Mouse (Mus musculus) c-Kit-negative CD71-positive TER-119-positive erythroid progenitor cells, embryonic 14.5 days (primary cell): ENCODE data around the gene Stambp.
A peak's percentile ranks its signal among the peaks of the same experiment; 100 is the strongest.

Experiments used
- DNase-seq: peaks from one replicate; pipeline ENCODE4 v3.0.0-alpha.2; 2013; ENCODE audit warnings: low read depth, low spot score

Stambp gene

DNA sequence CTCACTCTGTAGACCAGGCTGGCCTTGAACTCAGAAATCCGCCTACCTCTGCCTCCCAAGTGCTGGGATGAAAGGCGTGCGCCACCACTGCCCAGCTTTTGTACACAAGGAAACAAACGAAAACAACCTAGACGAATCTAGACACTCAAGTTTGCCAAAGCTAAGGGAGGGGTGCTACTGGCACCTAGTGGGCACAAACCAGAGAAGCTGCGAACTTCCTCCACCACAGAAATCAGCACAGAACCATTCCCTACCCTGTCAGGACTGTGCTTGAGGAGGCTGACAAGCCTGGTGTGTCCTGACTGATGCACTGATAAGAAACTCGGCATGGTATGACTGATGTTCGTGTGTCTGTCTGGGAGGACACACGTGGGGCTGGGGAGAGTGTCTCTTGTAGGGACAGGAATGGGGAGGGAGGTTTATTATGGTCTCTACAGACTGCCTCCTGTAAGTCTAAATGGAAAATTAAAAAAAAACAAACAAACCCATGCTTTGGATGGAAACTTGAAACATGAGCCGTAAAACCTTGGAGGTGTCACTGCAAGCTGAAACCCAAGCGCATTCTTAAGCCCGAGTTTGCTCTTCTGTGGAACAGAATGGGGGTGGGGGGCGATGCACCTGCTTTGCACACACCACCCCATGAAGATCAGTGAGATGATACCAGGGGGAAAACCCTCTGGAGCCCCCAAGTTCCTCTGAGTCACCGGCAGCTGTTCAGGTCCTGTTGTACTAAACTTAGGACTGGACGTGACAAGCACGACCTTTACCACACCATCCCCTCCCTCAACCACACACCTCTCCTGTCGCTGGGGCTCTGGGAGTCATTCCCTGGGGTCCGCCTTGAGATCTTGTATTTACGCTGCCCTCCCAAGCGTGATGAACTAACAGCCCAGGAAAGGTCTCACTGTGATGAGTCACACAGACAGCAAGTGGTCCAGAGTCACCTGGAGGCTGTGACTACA is 3.3 kb downstream of the Stambp start:
- DNase-seq: no peak

DNA sequence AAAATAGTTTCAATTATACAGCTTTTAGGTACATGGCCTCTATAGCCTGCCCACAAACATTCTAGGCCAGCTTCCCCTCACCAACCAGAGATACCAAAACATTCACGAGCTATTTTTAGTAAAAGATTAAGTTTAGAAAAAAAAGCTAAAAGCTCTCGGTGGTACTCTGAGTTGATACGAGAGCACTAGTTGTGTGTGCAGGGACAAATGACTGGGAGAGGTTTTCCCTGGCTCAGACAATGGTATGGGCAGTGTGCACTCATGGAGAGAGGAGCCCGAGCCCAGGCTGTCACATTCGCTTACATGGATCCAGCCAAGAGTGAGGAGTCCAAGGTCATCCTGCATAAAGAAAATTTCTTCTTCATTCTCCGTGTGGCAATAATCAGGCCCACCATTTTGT is 16.6 kb downstream of the Stambp start:
- DNase-seq: no peak

DNA sequence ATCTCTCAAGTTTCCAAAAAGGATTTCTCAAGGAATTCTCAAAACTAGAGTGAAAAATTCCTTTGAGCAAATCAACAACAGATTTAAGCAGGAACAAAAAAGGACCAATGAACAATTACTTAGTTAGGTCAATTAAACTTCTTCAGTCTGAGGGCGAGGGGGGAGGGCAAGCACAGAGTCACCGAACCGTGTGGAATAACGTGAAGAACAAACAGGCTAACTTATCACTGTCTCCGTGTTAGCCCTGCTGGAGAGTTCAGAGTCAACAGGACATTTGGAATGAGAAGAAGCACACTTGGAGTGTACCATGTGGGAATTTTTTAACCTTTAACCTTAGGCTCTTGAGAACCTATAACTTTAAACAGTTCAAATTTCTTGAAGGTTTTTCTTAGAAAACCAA is 24.2 kb downstream of the Stambp start:
- DNase-seq: no peak

DNA sequence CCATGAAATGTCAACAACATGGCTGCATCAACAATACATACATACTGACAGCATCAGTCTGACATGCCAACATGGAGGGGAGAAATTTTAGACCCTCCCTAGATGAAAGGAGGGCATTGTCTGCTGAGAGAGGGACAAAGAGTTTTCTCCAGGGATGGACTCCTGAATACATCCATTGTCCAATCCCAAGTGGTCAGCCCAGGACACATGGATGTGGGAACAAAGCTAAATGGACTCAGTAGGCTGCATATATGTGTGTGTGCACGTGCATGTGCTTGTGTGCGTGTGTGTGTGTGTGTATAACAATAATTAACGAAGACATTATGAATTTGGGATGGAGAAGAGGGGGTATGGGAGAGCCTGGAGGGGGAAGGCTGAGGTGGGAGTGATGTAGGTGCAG is 26.8 kb downstream of the Stambp start:
- no peak for DNase-seq

DNA sequence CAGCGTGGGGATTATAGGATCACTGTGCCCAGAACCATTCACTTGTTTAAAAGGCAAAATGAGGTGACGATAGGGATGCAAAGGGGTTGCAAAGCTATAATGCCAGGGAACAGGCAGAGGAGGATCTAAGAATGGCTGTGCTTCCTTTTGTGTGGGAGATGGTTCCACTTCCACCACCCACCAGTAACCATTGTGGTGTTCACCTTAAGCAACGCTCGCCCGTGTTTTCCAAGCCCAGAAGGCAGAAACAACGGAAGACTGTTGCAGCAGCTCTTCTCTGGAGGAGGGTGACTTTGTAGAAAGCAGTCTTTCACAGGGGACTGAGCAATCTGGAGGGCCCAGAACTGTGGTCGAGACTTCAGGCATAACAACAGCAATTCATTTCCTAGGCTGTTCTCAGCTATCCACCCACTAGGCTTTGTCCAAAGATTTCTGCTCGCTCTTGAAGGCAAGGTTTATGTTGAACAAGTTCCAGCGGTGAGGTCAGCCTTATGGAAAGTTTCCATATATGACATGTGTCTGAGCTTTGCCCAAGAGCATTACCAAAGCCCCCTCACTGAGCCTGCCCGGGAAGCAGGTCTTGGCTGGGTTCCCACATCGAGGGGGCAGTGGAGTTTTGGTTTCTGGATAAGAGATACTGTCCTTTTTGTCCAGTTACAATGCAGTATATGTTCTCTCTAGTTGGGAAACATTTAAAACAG is 30.6 kb downstream of the Stambp start:
- no peak for DNase-seq

DNA sequence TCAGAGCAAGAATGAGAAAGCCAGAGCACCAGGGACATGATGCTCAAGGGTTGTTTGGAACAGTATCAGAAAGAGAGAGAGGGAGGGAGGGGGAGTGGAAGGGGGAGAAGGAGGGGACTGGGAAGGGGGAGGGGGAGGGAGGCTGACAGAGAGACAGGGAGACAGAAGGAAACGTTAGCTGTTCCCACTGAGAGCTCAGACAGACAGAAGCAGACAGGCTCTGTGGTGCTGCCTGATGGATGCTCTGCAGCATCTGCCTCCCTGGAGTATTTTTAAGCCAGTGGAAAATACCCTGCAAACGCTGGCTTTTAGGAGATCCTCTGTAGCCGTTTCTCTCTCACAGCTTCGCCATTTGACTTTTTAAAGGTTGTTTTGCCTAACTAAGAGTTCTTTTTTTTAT is 32.5 kb downstream of the Stambp start:
- no peak for DNase-seq

DNA sequence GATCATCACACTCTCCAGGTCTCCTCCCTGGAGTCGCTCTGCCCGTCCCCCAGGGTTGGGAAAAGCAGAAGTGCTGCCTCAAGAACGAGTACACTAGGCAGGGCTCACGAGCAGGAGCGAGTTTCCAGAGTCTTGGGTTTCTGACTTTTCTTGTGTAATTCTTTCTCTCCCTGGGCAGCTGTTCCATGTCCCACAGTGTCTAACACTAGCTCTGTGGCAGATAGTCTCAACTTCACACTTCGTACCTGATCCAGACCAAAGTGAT is 35.8 kb downstream of the Stambp start:
- no peak for DNase-seq

DNA sequence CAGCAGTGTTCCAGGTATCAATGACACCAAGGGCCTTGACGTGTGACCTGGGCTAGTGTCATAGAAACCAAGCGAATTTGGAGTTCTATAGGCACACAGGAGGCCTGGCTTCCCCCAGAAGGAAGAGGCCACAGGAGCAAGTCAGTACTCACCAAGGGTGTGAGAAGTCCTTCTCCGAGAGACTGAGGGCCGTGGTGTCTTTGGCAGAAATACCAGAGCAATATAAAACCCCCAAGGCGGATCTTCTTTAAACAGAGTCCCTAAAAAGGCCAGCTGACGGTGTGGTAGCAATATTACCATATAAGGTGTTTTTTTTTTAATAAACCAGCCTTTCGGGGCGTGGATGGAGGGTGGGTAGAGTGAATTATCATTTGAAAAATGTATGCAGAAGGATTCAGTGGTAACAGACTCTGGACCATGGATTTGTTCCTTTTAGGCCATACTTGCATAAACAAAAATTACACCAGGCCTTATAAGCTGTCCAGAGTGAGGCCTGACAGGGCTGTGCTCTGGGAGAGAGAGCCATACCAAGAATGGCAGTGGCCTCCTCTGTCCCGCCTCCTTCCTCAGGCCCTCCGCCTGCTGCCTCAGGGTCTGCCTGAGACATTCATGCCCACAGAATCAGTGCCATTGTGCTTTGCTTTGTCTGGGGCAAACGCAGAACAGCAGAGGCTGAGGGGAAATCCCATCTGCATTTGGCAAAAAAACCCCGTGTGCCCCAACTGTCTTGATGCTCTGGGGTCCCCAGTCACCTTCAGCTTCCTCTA is 36.3 kb downstream of the Stambp start, which contains the start of gene Actg2:
Gene Actg2, minus strand, starts transcription at position 238 of the 767 bp plus-strand sequence.
- DNase-seq: no peak

DNA sequence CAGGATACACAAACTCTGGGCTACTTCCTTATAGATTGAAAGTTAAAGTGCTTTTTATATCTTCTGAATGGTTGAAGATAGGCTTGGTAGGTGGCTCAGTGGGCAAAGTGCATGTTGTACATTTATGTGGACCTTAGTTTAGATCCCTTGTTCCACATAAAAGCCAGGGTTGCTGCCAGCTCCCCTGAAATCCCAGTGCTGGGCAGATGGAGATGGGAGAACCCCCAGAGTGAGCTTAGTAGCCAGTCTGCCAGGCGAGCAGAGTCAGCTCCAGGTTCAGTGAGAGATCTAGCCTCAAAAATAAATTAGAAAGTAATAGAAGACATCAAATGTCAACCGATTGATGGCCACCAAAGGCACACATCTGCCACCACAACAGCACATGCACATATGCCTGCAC is 39.9 kb downstream of the Stambp start:
- no peak for DNase-seq

DNA sequence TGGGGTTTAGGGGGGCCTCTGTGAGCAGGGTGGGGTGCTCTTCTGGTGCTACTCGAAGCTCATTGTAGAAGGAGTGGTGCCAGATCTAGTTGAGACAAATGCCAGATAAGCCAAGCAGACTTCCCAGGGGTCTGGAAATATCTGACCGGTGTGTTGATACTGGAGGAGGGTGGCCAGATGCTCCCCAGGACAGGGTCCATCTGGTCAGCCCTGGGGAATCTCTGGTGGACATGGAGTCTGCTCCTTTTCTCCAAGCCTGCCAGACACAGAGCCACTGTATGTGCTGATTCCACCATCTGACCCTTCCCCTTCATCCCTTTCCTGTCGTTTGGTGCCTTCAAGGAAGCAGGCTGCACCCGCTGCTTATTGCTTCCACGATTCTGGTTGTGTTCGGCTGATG is 49.3 kb downstream of the Stambp start:
- DNase-seq: no peak

DNA sequence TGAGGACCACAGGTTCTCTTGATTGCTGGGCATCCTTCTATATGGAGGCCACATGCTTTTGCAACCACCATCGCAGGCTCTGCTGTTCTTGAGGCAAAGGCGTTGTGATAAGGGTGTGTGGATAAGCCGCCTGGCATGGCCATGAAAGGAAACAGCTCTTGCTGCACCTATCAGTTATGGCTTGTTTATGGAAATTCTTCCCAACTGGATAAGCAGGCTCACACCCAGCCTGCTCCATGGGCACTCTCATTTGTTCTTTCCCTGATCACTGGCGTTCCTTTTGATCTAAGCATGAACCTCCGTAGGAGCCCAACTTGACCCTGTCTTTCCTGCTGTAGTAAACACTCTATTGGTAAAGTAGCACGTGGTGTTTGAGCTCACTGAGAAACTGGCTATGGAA is 50.7 kb downstream of the Stambp start:
- DNase-seq: no peak

DNA sequence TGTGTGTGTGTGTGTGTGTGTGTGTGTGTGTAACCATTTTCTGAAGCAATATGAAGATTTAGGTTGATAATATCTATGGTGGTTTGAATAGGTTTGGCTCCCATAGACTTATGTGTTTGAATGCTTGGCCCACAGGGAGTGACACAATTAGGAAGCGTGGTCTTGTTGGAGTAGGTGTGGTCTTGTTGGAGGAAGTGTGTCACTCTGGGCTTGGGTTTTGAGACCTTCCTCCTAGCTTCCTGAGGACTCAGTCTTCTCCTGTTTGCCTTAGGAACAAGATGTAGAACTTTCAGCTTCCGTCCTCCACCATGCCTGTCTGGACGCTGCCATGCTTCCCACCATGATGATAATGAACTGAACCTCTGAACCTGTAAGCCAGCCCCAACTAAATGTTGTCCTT is 53.9 kb downstream of the Stambp start:
- DNase-seq: no peak

DNA sequence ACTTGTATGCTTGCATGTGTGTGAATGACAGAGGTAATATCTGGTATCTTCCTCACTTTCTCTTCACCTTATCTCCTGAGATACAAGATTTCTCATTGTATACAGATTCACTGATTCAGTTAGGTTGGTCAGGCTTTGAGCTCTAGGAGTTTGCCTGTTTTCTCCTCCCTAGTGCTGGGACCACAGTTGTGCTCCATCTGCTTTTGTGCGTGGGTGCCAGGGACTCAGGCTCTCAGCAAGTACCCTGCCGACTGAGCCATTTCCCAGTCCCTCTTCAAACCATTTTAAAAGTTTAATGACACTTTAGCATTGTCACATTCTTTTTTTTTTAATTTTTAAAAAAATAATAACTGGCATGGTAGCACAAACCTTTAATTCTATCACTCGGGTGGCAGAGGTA is 57.4 kb downstream of the Stambp start:
- DNase-seq: no peak

DNA sequence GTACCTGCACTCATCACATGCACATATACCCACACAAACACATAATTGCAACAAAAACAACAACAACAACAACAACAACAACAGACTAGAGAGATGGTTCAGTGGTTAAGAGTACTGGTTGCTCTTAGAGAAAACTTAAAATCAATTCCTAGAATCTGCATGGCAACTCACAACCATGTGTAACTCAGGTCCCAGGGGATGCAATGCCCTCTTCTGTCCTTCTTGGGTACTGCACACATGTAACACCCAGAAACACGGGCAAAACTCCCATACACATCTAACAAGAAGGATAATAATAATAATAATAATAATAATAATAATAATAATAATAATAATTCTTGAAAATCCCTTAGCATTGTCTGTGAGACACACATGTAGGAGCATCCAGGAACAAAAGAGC is 60.0 kb downstream of the Stambp start:
- peak; percentile 47 for DNase-seq

DNA sequence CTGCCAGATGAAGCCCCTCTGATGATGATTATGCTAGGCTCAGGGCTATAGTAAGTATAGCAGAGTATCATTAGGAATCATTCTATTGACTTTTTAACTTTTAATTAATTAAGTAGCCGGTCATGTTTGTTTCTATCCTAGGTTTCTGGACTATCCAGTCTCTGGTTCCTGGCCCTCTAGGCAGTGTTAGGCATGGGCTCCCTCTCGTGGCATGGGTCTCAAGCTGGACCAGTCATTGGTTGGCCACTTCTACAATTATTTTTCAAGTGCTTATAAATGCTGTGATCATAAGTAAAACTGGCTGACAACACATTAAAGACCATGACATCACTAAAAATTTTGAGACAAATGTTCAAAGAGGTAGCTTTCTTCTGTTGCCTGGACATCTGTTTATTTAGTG is 62.3 kb downstream of the Stambp start:
- DNase-seq: no peak

DNA sequence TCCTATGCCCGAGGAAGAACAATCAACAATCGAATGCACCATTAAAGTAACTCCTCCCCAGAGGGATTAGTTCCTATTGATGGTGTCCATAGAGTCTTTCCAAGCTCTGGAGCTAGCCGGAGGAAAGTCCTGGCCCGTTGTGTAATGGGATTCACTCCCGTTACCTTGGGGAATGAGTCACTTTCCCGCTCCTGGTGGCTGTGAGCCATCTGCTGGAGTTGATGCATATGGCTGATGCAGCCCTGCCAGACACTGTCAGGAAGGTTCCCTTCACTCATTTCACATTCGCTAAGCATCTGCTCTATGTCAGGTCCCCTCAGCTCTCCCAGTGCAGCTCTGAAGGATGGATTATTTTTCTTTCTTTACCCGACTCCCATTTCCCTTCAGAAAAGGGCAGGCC is 63.1 kb downstream of the Stambp start:
- no peak for DNase-seq

DNA sequence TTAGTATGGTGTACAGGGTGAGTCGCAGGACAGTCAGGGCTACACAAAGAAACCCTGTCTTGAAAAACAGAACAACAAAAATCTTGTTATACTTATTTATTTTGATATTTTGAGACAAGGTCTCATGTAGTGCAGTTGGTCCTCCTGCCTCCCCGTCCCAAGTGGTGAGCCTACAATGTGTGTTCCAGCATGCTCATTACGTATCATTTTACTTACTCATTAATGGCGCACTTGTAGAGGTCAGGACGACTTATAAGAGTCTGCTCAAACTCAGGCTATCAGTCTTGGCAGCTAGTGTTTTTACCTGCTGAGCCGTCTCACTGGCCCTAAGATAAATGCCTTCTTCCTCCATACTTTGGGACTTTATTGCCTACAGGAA is 65.4 kb downstream of the Stambp start:
- no peak for DNase-seq

DNA sequence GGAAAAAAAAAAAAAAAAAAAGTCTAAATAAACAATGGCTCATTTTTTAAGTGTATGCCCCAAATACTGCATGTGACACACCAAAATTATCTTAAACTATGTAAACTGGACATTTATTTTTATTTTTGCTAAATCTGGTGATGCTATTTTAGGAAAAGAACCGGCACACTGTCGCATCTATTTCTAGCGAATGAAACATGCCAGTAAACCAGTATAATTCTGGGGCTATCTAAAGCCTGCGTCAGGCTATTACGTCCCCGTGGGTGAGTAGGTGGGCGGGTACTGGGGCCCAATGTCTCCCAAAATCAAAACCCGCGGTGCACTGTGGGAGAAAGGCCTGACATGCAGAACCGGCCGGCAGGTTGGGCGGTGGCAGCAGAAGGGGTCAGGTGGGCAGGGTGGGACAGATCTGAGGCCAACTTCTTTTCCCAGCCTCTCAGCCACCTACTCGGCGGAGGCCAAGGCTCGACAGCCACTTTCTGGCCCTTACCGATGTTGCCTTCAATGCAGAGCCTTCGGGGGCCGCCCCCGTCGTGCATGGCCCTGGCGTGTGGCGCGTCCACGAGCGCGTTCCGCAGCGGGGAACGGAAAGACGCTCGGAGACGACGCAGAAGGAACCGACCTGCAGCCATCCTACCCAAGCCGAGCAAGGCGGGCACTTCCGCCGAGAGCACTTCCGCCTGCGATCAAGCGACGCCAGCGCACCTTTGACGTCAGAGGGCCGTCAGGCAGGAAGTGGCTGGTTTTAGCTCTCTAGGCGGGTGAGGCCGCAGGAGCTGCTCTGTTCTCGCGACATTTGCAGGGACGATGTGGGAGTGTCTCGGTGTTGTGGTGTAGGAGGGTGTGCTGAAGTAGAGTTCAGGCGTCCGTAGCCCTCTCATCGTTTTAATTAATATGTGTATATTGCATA is 66.0 kb downstream of the Stambp start, which contains the start of gene Dguok:
Gene Dguok, minus strand, starts transcription at position 712 of the 910 bp plus-strand sequence.
- peak; percentile 95 for DNase-seq

DNA sequence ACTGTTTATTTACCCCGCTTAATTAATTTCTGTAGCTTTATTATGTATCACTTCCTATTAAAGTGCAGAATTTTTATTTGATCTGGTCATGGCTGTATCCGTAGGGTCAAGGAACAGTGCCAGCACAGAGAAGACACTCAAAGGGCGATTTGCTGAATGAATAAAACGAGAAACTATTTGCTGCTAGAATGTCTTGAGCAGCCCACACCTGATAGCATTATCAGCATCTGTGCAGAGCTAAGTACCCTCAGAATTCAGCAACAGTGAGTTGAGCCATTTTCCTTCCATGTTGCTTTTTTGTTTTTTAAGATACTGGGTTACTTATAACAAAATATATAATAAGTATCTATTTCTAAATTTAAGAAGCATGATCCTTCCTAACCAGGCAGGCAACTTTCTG is 67.0 kb downstream of the Stambp start:
- no peak for DNase-seq

DNA sequence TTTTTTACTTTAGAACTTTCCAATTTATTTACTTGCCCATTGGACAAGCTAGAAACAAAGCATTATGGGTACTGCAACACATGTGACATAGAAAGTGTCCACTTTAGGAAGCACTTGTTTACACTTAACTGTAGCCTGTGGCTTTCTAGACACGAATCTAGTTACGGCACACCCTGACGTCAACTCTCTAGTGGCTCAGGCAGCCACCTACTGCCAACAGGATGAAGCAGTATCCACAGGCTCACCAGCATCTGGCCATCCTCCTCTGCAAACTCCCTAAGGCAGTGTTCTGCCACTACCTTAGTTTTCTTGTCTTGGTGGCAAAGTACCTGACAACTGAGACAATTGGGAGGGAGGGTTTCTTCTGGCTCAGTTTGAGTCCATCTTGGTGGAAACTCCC is 69.2 kb downstream of the Stambp start:
- DNase-seq: no peak

DNA sequence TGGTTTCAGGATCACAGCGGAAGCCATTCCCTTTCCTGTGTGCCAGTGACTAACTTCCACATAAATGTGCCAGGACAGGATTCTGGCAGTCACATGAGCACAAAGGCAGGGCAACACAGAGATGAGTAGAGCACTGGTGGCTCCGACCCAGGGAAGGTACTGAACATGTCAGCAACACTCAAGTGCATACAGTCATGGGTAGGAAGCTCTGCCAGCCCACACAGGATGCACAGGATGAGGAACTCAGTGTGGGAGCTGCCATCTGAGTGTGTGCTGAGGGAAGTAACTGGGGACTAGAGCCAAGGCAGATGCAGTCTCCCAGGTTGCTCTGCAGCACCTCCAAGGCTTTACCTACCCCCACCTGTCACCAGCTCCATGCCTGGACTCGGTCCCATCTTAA is 69.9 kb downstream of the Stambp start:
- no peak for DNase-seq
